Mouse (Mus musculus): ENCODE measurements around the gene Rbbp9.

The Rbbp9 gene

GRCm38 (mm10) chr2:144502134-144502533, 48.5 kb downstream of the Rbbp9 start:
- in situ Hi-C loops (cut with MboI) = no loop called here
